Mouse (Mus musculus) left cerebral cortex, postnatal 10 days (tissue): ENCODE results near the gene Tmem178b. TPM values are rescaled to one million over a fixed set of nuclear protein-coding genes. Genes with fewer than 3 reads are reported as not detected.

Experiments used
- DNase-seq, 2 experiments: peaks; one replicate each; pipeline ENCODE4 v3.0.0; 2021 to 2022; ENCODE audit warnings: low spot score in 2 of 2, mixed read lengths in 1 of 2; ENCODE audit errors: extremely low spot score in 1 of 2
- intact Hi-C: fragments of 180-260 bp; cut with DNase I; formaldehyde crosslinking; loops from one replicate; pipeline ENCODE4 v1.15.1; 2025
- total RNA-seq, 2 experiments: library from RNA; stranded (reverse); gene quantifications; 2 replicates each; pipeline ENCODE4 v1.2.3; 2021

The Tmem178b gene
- total RNA-seq, 2 experiments from 2014 or later: 408 to 421 TPM

GRCm38 (mm10) chr6:40209172-40209571, 336.1 kb downstream of the Tmem178b start:
- intact Hi-C loops: no loop called here
- DNase-seq: no peak

- intact Hi-C loops: no loop called here
These were observed 344.1 kb downstream of the Tmem178b start for GRCm38 (mm10) chr6:40217154-40217553.

GRCm38 (mm10) chr6:40217651-40218050, 344.6 kb downstream of the Tmem178b start:
- DNase-seq: no peak
- intact Hi-C loops: no loop called here

More at GRCm38 (mm10) chr6:40217154-40217553, 344.1 kb downstream of the Tmem178b start:
- no peak for DNase-seq

- intact Hi-C loops: no loop called here
- no peak for DNase-seq
These were observed 347.6 kb downstream of the Tmem178b start for GRCm38 (mm10) chr6:40220634-40221120.

- peak in 1 of 2 experiments; percentile 31 for DNase-seq
- intact Hi-C loops: no loop called here
These were observed 352.7 kb downstream of the Tmem178b start for GRCm38 (mm10) chr6:40225585-40226280.

- no peak for DNase-seq
- intact Hi-C loops: no loop called here
These were observed 355.9 kb downstream of the Tmem178b start for GRCm38 (mm10) chr6:40228981-40229380.

DNA sequence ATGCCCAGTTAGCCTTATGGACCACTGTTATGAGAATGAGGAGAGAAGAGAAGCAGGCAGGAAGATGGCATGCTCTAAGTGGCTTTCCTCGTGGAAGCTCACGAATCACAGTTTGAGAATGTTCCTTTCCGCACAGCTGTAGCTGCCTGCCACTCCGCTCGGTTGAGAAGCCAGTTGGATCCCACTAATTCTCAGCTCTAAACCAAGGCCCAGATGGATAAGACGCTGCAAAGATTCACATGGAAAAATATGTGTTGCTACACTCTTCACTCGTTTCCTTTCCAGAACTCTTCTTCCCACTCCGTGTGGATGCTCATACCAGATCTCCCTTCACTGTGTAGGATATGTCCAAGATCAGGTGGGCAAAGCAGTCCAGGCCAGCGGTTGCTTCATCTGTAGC, 356.9 kb downstream of the Tmem178b start:
- DNase-seq: peak in 1 of 2 experiments; percentile 44
- intact Hi-C loops: loop anchor here (5.0 kb wide), 1 partner anchor 72 kb away; no protein-coding TSS in a partner anchor

- no peak for DNase-seq
- intact Hi-C loops: loop anchor here (5.0 kb wide), 1 partner anchor 68 kb away; no protein-coding TSS in a partner anchor
These were observed 361.0 kb downstream of the Tmem178b start for GRCm38 (mm10) chr6:40234066-40234465.

- DNase-seq: peak; percentile 77 to 78
- intact Hi-C loops: loop anchor here (2.0 kb wide), 1 partner anchor 363 kb away; the partner anchor contains the start of gene Tmem178b
These were observed 362.9 kb downstream of the Tmem178b start for GRCm38 (mm10) chr6:40235793-40236470.

- peak in 1 of 2 experiments; percentile 55 for DNase-seq
- intact Hi-C loops: loop anchor here (2.0 kb wide), 1 partner anchor 364 kb away; the partner anchor contains the start of gene Tmem178b
These were observed 364.0 kb downstream of the Tmem178b start for GRCm38 (mm10) chr6:40236841-40237765.

DNA sequence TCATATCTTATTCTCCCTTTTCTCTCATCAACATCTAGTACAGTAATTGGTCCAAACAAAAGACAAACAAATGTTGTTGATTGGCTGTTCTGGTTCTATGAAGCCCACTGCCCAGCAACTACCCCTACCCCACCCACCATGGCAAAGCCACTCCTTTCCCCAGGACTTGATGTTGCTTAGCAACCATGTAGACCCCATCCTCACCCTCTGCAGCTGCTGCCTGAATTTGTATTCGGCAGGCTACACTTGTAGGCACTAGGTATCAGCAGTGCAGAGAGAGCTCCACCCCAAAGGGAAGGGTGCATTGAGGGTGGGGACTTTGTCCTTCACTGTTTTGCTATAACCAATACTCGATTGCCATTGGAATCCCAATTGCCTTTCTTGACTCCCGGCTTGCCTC, 365.8 kb downstream of the Tmem178b start:
- no peak for DNase-seq

GRCm38 (mm10) chr6:40240671-40241070, 367.6 kb downstream of the Tmem178b start:
- intact Hi-C loops: no loop called here
- DNase-seq: no peak

More for the DNA sequence above, 365.8 kb downstream of the Tmem178b start:
- intact Hi-C loops: no loop called here

- no peak for DNase-seq
- intact Hi-C loops: no loop called here
These were observed 374.4 kb downstream of the Tmem178b start for GRCm38 (mm10) chr6:40247398-40247946.

DNA sequence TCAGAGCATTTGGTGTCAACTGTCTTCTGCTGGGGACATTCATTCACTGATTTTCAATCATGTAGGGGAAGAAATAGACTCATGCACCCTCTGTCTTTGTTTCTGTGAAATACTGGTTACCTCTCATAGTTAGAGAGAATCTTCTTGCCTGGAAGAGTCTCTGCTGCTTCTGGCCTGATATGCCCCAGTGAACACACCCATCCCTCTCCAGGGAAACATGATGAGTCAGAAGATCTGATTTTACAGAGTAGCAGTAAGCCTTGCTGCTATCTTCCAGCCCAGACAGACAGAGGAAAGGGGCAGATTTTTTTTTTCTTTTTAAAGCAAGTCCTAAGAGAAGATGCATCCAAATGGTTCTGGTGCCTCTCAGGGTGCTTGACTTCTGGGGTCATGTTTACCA, 376.9 kb downstream of the Tmem178b start:
- DNase-seq: no peak
- intact Hi-C loops: no loop called here

GRCm38 (mm10) chr6:40263687-40264086, 390.6 kb downstream of the Tmem178b start:
- intact Hi-C loops: no loop called here
- no peak for DNase-seq

DNA sequence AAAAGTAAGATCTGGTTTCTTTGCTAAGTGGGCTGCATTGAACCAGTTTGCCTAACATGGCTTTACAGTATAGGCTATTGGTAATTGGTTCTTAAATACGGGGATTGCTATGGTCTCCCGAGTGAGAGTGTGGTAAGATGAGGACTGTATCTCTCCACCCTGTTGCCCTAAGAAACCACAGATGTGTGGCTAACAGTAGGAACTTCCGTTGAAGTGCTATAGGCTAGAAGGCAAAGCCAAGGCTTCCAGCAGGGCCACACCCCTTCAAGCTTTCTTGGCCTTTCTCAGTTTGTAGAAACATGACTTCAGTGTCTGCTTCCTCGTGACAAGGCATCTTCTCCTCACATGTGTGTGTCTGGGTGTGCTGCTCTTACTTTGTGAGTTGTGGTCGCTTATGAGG, 427.6 kb downstream of the Tmem178b start:
- no peak for DNase-seq
- intact Hi-C loops: loop anchor here (5.0 kb wide), 2 partner anchors 68 to 428 kb away; partner anchors contain the start of gene Tmem178b

- peak; percentile 73 to 81 for DNase-seq
- intact Hi-C loops: loop anchor here (5.0 kb wide), 2 partner anchors 71 to 431 kb away; partner anchors contain the start of gene Tmem178b
These were observed 430.3 kb downstream of the Tmem178b start for GRCm38 (mm10) chr6:40303379-40303778.
